Mouse (Mus musculus) bone marrow, adult 2 months (tissue): Measurements from ENCODE around the gene Eif4g2. TPM values are rescaled to one million over a fixed set of nuclear protein-coding genes. Genes with fewer than 3 reads are reported as not detected.

Experiments
- H3K27ac ChIP-seq: fragments of 200-500 bp; 2 replicates; pipeline ENCODE4 v1.5.1; 2012; ENCODE audit warnings: low read depth, mild to moderate bottlenecking, control low read depth, inconsistent platforms, low read length; ENCODE audit not compliant: control insufficient read depth, poor library complexity, insufficient read depth
- H3K4me1 ChIP-seq: fragments of 200-500 bp; 2 replicates; pipeline ENCODE4 v1.6.1; 2011; ENCODE audit warnings: low read length; ENCODE audit not compliant: control insufficient read depth, insufficient read depth
- H3K4me3 ChIP-seq: fragments of 200-500 bp; replicated peaks from 2 replicates; pipeline ENCODE3; 2011; ENCODE audit warnings: mild to moderate bottlenecking, low read depth, low read length, control low read depth; ENCODE audit not compliant: control insufficient read depth
- CTCF ChIP-seq: fragments of 200-500 bp; IDR thresholded peaks from 2 replicates; pipeline ENCODE4 v1.5.1; 2011; ENCODE audit warnings: low read length, control low read depth; ENCODE audit not compliant: control insufficient read depth, insufficient read depth
- POLR2A ChIP-seq: fragments of 200-500 bp; IDR thresholded peaks from 2 replicates; pipeline ENCODE4 v1.6.1; 2011; ENCODE audit warnings: low read depth, mild to moderate bottlenecking, control low read depth, low read length, borderline replicate concordance; ENCODE audit not compliant: control insufficient read depth
- WGBS: fragments of 180-500 bp; shearing (Covaris S2); methylation state at CpG from one replicate; pipeline ENCODE4 v1.1.7; 2018; 5-methylcytosine and 5-hydroxymethylcytosine counted together
- polyA plus RNA-seq: library from polyadenylated mRNA; stranded (reverse); fragments of >200 nt; gene quantifications from 2 replicates; pipeline ENCODE4 v1.2.4, GENCODE M21; 2011; ENCODE audit warnings: low replicate concordance; ENCODE audit not compliant: missing spikeins, insufficient read depth, insufficient read length

The Eif4g2 gene
- polyA plus RNA-seq, 1 experiment = 239 TPM

- H3K27ac ChIP-seq = no peak overlapping the region
- WGBS = 31% methylated on average over 2 of the region's 2 CpGs
- TF ChIP-seq POLR2A (no peak), CTCF (no peak)
These were observed 26.7 kb upstream of the Eif4g2 start for GRCm38 (mm10) chr7:111109561-111109960.

GRCm38 (mm10) chr7:111109161-111109560 lies 26.3 kb upstream of the Eif4g2 start:
- no peak overlapping the region for H3K27ac ChIP-seq
- 93% methylated on average over 2 of the region's 2 CpGs for WGBS
- H3K4me1 ChIP-seq = no peaks in the 10 kb centered on the region
- no peak overlapping the region for H3K4me3 ChIP-seq
- no peak for TF ChIP-seq POLR2A
- TF ChIP-seq CTCF = no peak

More at GRCm38 (mm10) chr7:111109561-111109960, 26.7 kb upstream of the Eif4g2 start:
- Histone ChIP-seq H3K4me1 (no peaks in the 10 kb centered on the region), H3K4me3 (no peak overlapping the region)

GRCm38 (mm10) chr7:111098196-111098595 lies 15.4 kb upstream of the Eif4g2 start:
- Histone ChIP-seq H3K27ac (no peak overlapping the region), H3K4me1 (no peaks in the 10 kb centered on the region; the same call in 1 of the 2 replicates), H3K4me3 (no peak overlapping the region)
- TF ChIP-seq POLR2A (no peak), CTCF (no peak)
- 75% methylated on average over 1 of the region's 1 CpGs for WGBS

GRCm38 (mm10) chr7:111095169-111095568 lies 12.3 kb upstream of the Eif4g2 start:
- H3K4me3 ChIP-seq = no peak overlapping the region
- H3K4me1 ChIP-seq = no peaks in the 10 kb centered on the region; the same call in 1 of the 2 replicates
- H3K27ac ChIP-seq = no peak overlapping the region
- WGBS = 47% methylated on average over 2 of the region's 2 CpGs
- TF ChIP-seq POLR2A (no peak), CTCF (no peak)

GRCm38 (mm10) chr7:111085153-111085552 lies 2.3 kb upstream of the Eif4g2 start:
- Histone ChIP-seq H3K27ac (no peak overlapping the region), H3K4me1 (no peaks in the 10 kb centered on the region; the same call in 1 of the 2 replicates), H3K4me3 (no peak overlapping the region)
- TF ChIP-seq POLR2A = no peak

- TF ChIP-seq POLR2A (no peak), CTCF (no peak)
- Histone ChIP-seq H3K4me3 (no peak overlapping the region), H3K4me1 (no peaks in the 10 kb centered on the region; the same call in 1 of the 2 replicates), H3K27ac (no peak overlapping the region)
- WGBS = 15% methylated on average over 2 of the region's 2 CpGs
These were observed 1.6 kb upstream of the Eif4g2 start for GRCm38 (mm10) chr7:111084443-111084842.

GRCm38 (mm10) chr7:111083733-111084120 lies 897 bp upstream of the Eif4g2 start:
- no peak overlapping the region; the same call in 1 of the 2 replicates for H3K27ac ChIP-seq
- no peaks in the 10 kb centered on the region; the same call in 1 of the 2 replicates for H3K4me1 ChIP-seq
- 6% methylated on average over 4 of the region's 4 CpGs for WGBS
- H3K4me3 ChIP-seq = peak overlapping the region; percentile 33
- TF ChIP-seq POLR2A = no peak
- TF ChIP-seq CTCF = no peak

- under 1% methylated on average over 83 of the region's 83 CpGs for WGBS
- TF ChIP-seq POLR2A (peak; percentile 58; the same call in 1 of the 2 replicates), CTCF (no peak)
- Histone ChIP-seq H3K4me1 (no peaks in the 10 kb centered on the region; the same call in 1 of the 2 replicates), H3K27ac (peak overlapping the region; percentile 100), H3K4me3 (peak overlapping the region; percentile 97)
These were observed 598 bp downstream of the Eif4g2 start for GRCm38 (mm10) chr7:111082043-111082821.
